Mouse (Mus musculus) layer of hippocampus, postnatal 36 days (tissue): ENCODE data around the gene Fgg. TPM values are rescaled to one million over a fixed set of nuclear protein-coding genes. Genes with fewer than 3 reads are reported as not detected.

ENCODE experiments used
- DNase-seq, 2 experiments: peaks; one replicate each; pipeline ENCODE4 v3.0.0; 2022
- total RNA-seq, 2 experiments: library from RNA; stranded (reverse); gene quantifications; 2 replicates each; pipeline ENCODE4 v1.2.3; 2021

The Fgg gene
- total RNA-seq: not detected

DNA sequence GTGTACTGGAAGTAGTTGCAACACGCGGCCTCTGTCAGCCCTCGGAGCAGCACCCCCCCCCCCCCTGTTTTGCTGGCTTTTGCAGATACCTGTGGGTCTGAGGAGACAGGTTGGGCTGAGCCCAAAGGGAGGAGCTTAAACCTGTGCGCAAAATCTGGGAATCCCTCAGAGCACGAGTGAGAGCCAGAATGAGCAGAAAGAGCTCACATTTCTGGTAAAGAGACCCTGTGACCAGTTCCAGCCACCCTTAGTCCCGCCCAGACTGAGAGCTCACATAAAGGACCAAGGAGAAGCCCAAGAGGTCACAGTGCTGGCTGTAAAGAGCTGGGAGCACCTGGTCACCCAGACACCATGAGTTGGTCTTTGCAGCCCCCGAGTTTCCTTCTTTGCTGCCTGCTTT is at the start of gene Fgg:
Gene Fgg, plus strand, starts transcription at position 168 of the 400 bp plus-strand sequence.
- no peak for DNase-seq

DNA sequence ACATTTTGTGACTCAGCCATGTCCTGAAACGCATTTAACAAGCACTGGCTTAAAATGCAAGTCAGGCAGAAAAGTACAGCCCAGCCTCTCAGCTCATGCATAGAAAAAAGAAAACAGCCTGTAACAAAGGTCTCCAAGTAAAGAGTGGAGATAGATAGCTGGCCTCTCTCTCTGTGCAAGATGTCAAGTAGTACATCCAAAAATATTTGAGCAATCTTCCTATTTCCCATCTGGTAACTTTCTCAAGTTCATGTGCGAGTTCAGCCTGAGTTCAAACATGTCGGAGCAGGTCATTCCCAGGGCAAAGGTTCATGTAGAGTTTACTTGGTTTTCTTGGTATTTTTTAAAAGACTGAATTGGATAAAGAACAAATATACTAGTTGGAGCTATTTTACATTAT is 36.5 kb upstream of the Fgg start:
- DNase-seq: no peak

DNA sequence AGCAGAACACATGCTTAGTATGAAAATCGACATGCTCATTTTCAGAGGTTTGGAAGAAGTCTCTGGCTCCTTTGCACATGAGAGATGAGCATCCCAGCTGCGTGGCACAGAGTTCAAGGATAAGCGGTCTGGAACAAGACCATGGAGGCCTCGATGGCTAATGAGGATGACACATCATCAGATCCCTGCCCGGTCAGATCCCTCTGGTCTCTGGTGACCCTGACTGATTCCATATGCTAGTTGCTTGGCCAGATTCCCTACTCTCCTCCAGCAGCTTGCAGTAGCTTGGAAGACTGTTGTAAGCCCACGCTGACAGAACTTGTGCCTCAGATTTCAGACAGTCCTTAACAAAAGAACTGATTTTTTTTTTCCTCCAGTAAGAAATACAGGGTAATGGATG is 26.7 kb upstream of the Fgg start:
- peak; percentile 7 to 16 for DNase-seq

DNA sequence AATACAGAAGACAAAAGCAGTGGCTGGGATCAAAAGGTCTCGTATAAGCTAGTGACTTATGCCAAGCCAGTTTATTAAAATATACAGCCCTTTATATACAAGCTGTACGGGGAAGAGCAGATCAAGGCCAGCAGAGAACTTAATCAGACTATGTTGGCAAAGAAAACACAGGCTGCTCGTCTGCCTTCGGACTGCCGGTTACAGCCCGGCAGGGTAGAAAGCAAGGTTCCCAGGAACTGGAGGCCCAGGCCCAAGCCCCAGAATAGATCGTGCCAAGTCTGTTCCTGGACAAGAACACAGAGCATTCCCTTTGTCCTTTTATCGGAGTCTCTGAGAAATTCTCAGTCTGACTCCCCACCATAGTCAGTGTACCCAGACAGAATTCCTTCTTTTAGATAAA is 25.7 kb upstream of the Fgg start:
- no peak for DNase-seq

DNA sequence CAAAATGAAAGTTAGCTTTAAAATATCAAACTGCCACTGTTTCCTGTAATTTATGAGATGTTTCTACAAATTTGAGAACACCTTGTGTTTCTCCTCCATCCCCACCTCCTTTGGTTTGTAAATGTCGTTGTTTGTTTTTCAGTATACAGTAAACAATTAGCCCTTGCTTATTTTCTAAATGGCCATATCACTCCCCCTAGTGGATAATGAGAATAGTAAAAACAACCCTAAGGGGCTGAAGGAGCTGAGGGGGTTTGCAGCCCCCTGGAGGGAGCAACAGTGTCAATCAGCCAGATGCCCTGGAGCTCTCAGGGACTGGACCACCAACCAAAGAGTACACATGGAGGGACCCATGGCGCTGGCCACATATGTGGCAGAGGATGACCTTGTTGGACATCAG is 22.7 kb upstream of the Fgg start:
- DNase-seq: no peak

DNA sequence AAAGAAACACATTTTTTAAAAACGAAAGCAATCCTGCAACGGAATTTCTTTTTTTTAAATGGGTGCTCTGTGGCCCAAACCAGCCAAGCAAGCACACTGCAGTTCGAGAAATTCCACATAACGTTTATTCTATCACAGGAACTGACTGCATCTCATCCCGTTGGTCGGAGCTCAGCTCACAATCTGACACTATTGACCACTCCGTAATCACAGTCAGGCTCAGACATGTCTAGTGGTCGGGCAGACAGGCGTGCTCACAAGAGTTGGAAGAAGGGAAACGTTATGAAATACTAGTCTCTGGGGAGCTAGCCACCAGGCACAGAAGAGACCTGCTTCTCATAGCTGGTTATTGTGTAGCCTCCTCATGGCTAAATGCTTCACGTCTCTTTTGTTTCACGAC is 15.6 kb upstream of the Fgg start:
- DNase-seq: no peak

DNA sequence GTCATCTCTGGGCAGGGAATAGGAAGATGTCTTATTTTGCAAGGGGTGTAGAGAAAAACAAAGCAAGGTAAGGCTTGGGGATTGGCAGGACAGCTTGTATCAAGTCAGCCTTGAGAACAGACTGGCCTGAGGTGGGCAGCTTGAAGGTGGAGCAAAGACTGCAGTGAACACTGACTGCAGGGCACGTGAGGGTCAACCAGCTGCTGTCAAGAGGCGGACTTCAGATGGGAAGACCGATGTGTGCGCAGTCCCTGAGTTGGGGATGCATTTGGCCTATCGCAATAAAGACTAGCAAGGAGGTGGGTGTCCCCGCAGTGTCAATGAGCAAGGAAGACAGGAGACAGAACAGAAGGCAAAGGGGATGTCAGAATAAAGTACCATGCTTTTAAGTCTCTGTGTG is 14.6 kb upstream of the Fgg start:
- DNase-seq: no peak

DNA sequence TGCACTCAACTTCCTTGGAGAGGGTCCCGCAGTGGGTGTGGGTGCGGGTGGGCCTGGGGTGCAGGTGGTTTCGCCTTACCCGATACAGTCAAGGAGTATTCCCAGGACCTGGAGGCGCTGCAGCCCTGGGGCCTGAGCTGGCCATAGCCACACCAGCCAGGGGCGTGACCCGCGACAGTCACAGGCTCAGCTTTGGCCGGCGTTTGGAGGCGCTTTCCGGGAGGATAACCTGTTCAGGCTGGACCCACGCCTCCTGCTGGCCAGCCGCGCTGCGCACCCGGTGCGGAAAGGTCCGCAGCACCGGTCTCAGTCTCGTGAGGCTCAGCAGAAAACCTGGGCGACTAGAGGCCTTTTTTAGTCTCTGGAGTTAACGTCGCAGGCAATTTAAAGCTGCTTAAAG is 12.2 kb upstream of the Fgg start:
- no peak for DNase-seq

DNA sequence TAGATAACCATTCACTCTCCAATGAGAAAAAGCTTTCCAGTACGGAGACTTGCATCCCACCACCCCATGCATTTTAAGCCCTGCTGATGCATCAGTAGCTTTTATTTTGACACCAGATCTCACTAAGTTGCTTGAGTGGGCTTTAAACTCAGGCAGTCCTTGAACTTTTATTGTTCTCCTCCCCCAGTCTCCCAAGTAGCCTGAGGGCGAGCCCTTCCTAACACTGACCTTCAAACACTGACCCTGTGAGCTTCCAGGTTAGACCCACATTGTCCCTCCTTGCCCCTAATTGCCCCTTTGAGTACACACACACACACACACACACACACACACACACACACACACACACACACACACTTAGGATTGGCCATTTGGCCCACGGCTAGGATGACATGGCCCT is 10.9 kb upstream of the Fgg start:
- no peak for DNase-seq

DNA sequence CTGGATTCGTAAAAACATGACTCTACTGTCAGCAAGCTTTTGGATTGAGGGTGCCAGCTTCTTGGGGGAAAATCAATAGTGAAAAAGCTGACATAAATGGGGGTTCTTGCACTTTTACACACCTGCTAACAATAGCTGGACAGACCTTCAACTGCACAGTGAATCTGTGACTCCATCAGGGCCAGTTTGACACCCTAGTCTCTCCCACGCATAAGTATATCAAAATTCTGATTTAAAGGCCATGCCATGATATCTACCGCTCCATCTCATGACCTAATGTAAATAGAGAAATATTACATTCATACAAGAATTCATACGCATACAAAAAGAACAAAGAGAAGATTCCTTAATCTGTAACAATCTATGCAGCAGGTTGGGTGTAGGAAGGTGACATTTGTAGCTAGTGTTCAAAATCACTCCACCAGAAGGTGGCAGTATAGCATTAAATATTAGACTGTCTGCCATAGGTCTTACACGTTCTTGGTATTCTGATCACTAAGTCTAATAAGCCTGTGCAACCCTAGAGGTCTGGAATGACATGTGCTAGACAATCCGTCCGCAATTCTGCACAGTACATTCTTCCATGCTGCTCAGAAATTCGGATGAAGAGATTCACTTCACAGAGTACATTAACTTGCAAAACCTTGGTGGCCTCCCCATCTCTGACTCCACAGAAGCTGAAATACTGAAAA is 8.6 kb upstream of the Fgg start:
- peak; percentile 12 to 48 for DNase-seq

DNA sequence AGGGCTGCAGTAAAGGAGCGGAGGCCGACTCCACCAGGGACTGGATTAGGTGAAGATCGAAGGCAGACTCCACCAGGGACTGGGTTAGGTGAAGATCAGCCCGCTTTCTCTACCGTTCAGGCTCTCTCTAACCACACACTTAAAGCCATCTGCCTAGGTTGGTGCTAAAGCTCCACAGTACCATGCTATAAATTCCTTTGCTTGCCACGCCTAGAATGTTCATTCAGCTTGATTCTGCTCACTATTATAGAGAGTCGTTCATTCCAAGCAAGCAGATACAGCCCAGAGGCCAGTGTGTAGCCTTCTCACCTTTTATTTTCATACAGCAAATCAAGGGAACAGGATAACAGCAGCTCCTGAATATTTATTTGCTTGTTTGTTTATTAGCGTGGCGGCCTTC is 7.5 kb upstream of the Fgg start:
- no peak for DNase-seq

DNA sequence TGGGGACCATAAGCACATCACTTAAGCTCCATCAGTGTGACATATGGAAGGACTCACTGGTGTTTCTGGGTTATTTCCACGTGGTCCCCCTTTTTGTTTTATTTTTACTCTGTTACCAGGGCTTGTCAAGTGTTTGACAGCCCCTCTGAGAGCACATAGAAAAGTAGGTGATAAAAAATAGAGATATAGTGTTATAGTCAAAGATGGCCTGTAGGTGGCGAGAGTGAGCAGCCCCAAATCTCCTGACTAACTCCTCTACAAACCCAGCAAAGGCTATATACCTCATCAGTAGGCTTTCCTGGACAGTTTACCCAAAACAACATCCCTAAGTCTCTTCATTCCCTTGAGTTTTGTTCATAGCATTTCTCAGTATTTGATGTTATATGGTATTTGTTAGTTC is 5.3 kb upstream of the Fgg start:
- peak in 1 of 2 experiments; percentile 30 for DNase-seq

DNA sequence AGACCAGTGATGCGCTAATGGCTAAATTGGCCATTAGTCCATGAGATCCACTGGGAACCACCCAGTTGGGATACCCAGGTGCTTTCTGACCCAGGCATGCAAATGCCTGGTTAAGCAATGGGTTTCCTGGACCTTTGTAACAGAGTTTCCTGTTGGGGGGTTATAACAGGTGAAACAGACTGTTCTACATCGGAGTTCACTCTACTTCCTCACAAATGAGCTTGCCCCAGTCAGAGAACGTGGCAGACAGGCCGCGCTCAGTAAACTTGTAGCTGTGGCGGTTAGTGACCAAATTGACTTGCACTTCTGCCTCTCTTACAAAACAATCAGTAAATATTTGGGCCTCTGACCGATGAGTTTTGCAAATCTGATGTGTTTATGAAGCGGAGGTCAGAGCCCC is 4.5 kb upstream of the Fgg start:
- DNase-seq: no peak

DNA sequence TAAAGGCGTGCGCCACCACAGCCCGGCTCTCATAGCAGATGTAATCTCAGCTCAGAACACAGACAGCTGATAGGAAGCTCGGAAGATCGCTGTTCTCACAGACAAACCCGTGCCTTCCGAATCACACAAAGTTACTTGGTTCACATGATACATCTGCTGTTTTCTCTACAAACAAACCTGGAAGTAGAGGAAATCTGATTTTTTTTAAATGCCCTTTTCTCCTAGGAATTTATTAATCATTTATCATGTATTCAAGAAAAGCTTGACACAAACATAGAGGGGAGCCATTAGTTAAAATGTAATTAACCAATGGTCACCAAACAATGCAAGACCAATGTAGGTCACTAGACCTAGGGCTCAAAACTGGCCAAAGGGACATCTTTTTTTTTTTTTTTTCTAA is 2.7 kb upstream of the Fgg start:
- DNase-seq: no peak

DNA sequence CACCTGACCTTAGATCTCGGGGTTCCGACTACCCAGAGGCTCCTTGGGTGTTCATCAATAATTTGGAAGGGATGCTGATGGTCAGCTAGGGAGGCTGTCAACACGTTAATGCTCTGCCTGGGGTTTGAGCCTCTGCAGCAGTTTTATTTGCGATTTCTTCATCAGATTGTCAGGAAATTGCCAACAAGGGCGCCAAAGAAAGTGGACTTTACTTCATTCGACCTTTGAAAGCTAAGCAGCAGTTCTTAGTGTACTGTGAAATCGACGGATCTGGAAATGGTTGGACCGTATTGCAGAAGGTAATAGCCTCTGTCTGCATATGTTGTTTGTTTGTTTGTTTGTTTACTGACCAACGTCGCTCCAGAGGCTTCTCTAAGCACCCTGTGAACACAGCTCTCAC is 2.8 kb downstream of the Fgg start:
- no peak for DNase-seq

DNA sequence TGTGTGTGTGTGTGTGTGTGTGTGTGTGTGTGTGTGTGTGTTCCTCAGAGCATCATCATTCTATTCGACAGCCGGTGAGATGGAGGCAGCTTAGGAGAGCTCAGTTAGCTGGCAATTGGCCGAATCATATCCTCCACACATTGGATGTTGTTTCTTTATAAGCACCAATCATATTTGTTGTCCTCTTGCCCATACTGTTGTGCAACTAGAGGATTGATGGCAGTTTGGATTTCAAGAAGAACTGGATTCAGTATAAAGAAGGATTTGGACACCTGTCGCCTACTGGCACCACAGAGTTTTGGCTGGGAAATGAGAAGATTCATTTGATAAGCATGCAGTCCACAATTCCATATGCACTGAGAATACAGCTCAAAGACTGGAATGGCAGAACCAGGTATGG is 3.6 kb downstream of the Fgg start:
- DNase-seq: no peak

DNA sequence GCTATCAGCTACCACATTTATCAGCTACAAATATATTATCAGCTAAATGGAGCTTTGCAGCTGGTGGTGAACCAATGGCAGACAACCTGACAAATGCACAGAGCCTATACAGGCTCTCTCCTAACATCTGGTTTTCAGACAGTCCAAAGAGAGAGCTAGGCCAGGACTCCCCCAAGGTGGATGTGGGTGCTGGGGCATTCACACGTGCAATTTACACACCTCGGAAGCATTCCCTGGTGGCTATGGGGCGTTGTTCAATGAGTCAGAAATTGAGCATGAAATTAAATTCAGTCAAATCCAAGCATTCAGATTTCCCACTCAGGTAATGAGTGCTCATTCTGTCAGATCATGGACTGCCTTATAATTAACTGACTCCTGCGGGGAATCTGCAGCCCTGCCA is 4.0 kb downstream of the Fgg start:
- no peak for DNase-seq

DNA sequence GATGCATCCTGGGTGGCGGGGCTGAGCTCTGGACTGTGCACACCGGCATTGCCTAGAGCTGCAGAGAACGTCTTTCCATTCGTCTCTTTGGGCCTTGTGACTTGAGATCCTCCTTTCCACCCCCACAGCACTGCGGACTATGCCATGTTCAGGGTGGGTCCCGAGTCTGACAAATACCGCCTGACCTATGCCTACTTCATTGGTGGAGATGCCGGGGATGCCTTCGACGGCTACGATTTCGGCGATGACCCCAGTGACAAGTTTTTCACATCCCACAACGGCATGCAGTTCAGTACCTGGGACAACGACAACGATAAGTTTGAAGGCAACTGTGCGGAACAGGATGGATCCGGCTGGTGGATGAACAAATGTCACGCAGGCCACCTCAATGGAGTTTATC is 5.1 kb downstream of the Fgg start:
- no peak for DNase-seq

DNA sequence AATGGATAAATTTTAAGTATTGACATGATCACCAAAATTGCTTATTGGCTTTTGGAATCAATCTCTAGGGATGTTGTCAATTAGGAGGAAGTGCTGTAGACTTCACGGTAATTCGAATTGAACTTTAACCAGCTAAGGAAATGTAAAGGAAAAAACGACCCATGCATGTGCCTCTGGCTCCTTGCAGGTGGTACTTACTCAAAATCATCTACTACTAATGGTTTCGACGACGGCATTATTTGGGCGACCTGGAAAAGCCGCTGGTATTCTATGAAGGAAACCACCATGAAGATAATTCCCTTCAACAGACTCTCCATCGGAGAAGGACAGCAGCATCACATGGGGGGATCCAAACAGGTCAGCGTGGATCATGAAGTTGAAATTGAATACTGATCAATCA is 6.4 kb downstream of the Fgg start:
- DNase-seq: no peak

DNA sequence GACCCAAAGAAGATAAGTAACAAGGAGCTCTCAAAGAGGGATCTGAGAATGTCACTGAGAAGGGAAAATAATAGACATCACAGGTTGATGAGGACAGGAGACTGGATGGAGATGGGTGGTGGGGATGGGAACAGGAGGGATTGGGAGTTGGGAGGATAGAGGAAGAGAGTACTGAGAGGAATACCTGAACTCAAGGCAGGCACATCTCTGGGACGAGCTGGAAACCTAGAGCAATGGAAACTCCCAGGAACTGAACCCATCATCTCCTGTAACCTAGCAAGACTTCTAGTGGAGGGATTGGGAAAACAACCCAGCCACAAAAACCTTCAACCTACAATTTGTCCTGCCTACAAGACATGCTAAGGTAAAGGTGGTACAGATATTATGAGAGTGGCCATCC is 8.7 kb downstream of the Fgg start:
- no peak for DNase-seq

DNA sequence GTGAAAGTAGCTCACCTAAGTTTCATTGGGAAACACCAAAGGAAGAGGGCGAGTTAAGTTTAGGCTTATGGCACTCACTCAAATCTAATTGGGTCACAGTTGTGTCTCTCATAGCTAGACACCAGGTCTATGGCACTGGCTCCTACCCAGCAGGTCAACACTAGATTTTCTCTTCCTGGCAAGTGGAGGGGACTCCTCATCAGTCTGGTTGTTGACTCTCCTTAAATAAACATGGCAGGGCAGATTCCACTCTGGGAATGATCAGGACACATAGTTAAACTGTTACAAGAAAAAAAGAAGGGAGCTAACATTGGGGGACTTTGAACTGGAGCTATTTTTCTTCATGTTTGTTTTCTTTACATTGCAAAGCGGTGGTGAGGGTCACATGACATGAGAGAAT is 12.9 kb downstream of the Fgg start:
- no peak for DNase-seq

DNA sequence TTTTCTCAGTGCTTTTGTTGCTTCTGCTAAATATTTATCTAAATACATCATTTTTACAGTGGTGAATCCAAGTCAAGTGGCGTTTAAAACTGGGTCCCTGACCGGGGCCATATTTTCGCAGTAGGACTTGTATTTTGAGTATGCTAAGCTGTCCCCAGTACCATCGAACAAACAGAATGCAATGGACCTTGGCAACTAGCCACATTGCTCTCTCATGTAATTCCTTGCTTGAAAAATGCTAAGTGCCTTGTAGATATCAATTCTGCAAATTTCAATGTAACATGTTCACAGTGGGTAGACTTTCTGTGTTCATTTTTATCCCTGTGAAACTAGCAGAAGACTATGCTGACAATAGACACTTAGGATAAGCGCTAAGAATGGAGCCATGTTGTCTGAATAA is 13.7 kb downstream of the Fgg start:
- DNase-seq: no peak

DNA sequence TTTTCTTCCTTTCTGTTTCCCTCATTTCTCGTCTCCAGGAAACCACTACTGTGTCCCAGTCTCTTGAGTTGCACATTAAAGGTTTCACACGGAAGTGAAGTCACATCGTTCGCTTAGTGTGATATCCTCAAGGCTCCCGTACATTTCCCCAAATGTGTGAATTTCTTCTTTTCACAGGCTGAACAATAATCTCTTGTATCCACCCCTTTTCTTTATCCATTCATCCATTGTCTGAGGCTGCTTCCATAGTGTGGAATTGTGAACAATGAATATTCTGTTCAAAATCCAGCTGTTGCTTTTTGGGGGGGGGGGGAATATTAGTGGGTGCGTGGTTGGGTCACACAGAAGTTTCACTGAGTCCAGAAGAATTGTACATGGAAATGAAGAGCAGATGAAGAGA is 17.5 kb downstream of the Fgg start:
- DNase-seq: no peak

DNA sequence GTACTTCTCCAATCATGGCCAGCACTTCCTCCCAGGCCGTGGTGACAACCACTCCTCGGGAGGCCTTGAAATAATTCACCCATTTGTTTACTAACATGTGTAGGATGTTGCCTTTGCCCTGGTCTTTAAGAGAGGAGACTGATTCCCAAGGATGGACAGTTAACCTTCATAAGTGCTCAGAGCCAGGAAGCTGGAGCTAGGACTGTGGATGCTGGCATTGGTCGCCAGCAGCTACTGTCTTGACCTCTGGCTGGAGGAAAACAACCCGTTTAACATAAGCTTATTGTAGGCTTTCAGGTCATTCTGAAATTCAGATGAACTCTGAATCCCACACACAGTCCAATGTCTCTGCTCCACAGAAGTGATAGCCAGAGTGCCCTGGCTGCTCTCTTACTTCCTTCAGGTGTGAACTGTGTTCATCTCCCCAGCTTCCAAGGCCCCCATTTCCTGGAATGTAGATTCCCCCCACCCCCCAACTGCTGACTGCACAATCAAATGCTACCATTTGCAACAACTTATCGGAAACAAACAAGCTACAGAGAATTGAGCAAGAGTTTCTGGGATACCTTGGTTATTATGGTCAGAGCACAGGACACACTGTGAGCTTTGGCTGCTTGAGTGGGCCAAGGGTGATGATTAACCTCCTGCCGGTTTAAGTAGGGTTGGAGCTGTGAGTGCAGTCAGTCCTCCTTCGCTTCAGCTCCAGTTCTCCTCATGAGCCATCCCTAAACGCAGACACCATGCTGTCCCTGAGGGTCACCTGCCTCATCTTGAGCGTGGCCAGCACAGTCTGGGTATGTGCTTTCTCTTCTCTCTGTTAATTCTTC is 18.2 kb downstream of the Fgg start, which contains the start of gene Fga:
Gene Fga, plus strand, starts transcription at position 602 of the 827 bp plus-strand sequence.
- no peak for DNase-seq
